Mouse (Mus musculus) intestine, postnatal 0 days (tissue): ENCODE measurements around the gene Retsat. TPM values are rescaled to one million over a fixed set of nuclear protein-coding genes. Genes with fewer than 3 reads are reported as not detected.
A peak's percentile ranks its signal among the peaks of the same experiment; 100 is the strongest.

Source experiments
- ATAC-seq: fragments of 200-750 bp; cut with Nextera tagmentation; 2 replicates; pipeline ENCODE4 v1.8.0; 2017; ENCODE audit warnings: mild to moderate bottlenecking, moderate TSS enrichment, moderate library complexity
- H3K27ac ChIP-seq: fragments of 300-500 bp; sonication (generic); 2 replicates; pipeline ENCODE4 v1.5.1; 2014; ENCODE audit warnings: mild to moderate bottlenecking, low read depth, low read length, moderate library complexity
- H3K27me3 ChIP-seq: fragments of 300-500 bp; sonication (generic); replicated peaks from 2 replicates; pipeline ENCODE4 v1.6.1; 2014; ENCODE audit warnings: low read length, mixed read lengths; ENCODE audit not compliant: control insufficient read depth, insufficient read depth
- H3K36me3 ChIP-seq: fragments of 300-500 bp; sonication (generic); 2 replicates; pipeline ENCODE4 v1.6.1; 2014; ENCODE audit warnings: mild to moderate bottlenecking, moderate library complexity; ENCODE audit not compliant: control insufficient read depth, insufficient read depth
- H3K4me1 ChIP-seq: fragments of 300-500 bp; sonication (generic); replicated peaks from 2 replicates; pipeline ENCODE4 v1.6.1; 2014; ENCODE audit warnings: antibody characterized with exemption, low read length, mixed read lengths; ENCODE audit not compliant: control insufficient read depth, insufficient read depth
- H3K4me2 ChIP-seq: fragments of 300-500 bp; sonication (generic); replicated peaks from 2 replicates; pipeline ENCODE4 v1.6.1; 2014; ENCODE audit warnings: low read depth, mild to moderate bottlenecking, moderate library complexity
- H3K4me3 ChIP-seq: fragments of 300-500 bp; sonication (generic); 2 replicates; pipeline ENCODE4 v1.5.1; 2014; ENCODE audit warnings: low read depth, low read length
- H3K9ac ChIP-seq: fragments of 300-500 bp; sonication (generic); 2 replicates; pipeline ENCODE4 v1.6.1; 2014; ENCODE audit warnings: mild to moderate bottlenecking, low read depth, low read length
- H3K9me3 ChIP-seq: fragments of 300-500 bp; sonication (generic); 2 replicates; pipeline ENCODE4 v1.6.1; 2016; ENCODE audit warnings: mixed run types; ENCODE audit not compliant: control insufficient read depth
- CTCF ChIP-seq: sonication (generic); IDR thresholded peaks from 2 replicates; pipeline ENCODE4 v1.5.1; 2016; ENCODE audit warnings: low read depth, mild to moderate bottlenecking, control low read depth, antibody characterized with exemption, moderate library complexity
- WGBS: fragments of 180-500 bp; shearing (Covaris S2); extraction: QIAGEN DNeasy Blood & Tissue Kit; methylation state at CpG from one replicate; pipeline ENCODE4 v1.1.7; 2014; 5-methylcytosine and 5-hydroxymethylcytosine counted together
- polyA plus RNA-seq: library from polyadenylated mRNA; unstranded; fragments of >200 nt; fragmentation: Nextera tagmentation; extraction: Ambion mirVana; gene quantifications from 2 replicates; pipeline ENCODE4 v1.2.1, GENCODE M21; 2015

The Retsat gene
- polyA plus RNA-seq, 1 experiment from 2014 or later: 24.6 TPM

DNA sequence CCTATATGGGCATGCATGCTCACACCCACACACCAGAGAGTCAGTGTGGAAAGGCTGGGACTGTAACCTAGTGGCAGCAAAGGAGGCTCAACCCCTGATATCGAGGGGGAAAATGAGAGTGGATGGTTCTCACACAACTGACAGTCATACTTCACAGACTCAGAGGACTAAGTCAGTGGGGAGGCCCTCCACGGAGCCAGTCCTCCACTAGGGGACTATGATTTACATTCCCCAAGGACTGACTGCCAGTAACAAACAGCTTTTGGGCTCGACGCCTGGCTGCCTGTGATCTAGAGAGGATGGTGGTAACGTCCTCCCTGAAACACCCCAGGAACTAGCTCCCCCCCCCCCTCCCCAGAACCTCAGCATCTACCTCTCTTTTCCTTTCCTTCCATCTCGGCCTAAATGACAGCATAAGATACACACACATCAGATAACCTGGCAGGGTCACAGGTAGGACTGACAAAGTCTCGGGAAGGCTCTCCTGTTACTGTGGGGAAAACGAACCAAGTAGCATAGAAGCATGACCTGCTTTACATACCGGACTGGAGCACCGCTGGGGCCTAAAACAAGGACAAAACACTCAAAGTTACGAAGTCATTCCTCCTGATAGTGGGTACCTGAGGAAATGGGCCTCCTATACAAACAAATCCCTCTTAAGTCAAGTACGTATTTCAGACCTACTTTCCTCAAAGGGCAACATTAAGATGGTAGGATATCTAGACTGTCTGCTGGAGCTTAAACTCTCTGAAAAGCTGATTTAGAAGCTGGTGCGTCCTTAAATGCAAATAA is 996 bp upstream of the Retsat start:
- no peaks in the 10 kb centered on the region for H3K27me3 ChIP-seq
- H3K4me2 ChIP-seq: peak overlapping the region; percentile 72
- peak overlapping the region; percentile 24; the same call in 1 of the 2 replicates for H3K27ac ChIP-seq
- 28% methylated on average over 13 of the region's 13 CpGs for WGBS
- peak; percentile 33 for TF ChIP-seq CTCF
- H3K36me3 ChIP-seq: peaks cover 4% of the 10 kb centered on the region; the same call in 1 of the 2 replicates
- peak overlapping the region; percentile 61 for H3K4me3 ChIP-seq
- peak overlapping the region; percentile 40 for H3K9ac ChIP-seq
- H3K4me1 ChIP-seq: peaks cover 3% of the 10 kb centered on the region; the same call in 1 of the 2 replicates
- ATAC-seq: no peak
- no peaks in the 10 kb centered on the region for H3K9me3 ChIP-seq

DNA sequence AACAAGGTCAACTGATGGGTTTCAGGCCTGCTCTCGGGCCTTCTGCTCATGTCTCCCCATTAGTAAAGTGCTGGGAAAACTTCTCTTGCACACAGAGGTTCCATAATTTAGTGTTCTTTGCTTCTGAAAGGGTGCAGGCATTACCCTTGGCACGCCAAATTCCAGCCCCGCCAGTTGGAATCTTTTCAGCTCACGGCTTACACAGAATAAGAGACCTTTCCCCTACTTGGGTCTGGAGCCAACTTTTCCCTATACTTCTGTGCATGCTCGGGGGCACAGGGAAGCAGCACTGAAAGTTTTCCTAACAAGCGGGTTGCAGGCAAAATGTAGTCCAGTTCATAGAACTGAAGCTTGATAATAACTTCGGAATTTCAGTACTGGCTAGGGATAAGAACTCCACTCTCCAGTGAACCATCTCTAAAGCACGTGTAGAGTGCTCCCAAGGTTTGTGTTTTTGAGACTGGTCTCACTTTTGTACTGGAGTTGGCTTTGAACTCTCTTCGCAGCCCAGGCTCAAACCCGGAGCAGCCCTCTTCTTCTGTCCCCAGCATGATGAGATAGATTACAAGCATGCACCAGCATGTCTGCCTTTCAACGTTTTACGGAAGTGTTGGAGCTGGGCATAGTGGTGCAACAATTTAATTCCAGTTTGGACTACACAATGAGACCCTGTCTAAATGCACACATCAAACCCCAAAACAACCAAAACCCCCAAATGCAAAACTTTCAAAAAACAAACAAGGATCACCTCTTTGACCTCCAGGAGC is 699 bp downstream of the Retsat start:
- peaks cover 3% of the 10 kb centered on the region; the same call in 1 of the 2 replicates for H3K4me1 ChIP-seq
- H3K9me3 ChIP-seq: no peaks in the 10 kb centered on the region
- peaks cover 11% of the 10 kb centered on the region; the same call in 1 of the 2 replicates for H3K36me3 ChIP-seq
- WGBS: 37% methylated on average over 12 of the region's 12 CpGs
- H3K27ac ChIP-seq: peak overlapping the region; percentile 62
- peak overlapping the region; percentile 72 for H3K4me2 ChIP-seq
- ATAC-seq: peak; percentile 11; the same call in 1 of the 2 replicates
- H3K9ac ChIP-seq: peak overlapping the region; percentile 51
- no peak for TF ChIP-seq CTCF
- H3K4me3 ChIP-seq: peak overlapping the region; percentile 61
- no peaks in the 10 kb centered on the region for H3K27me3 ChIP-seq

DNA sequence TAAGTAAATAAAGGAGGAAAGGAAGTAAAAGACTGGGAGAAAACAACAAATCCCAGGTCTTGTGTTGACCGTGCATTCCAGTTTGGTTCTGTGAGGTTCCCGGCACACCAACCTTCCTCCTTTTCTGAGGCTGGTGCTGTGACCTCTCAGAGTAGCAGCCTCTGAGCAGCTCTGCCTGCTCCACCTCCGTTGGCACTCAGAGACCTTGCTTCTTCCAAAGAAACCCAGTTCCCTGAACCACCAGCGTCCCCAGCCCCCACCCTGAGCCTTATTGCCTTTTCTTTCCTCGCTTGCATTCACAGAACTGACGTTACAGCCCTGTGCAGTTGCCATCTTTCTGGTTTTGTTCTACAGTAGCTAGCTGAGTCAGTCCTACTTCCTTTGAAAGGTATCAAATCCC is 1.9 kb downstream of the Retsat start:
- no peaks in the 10 kb centered on the region for H3K9me3 ChIP-seq
- peaks cover 3% of the 10 kb centered on the region; the same call in 1 of the 2 replicates for H3K4me1 ChIP-seq
- H3K9ac ChIP-seq: no peak overlapping the region
- no peaks in the 10 kb centered on the region for H3K27me3 ChIP-seq
- no peak for TF ChIP-seq CTCF
- ATAC-seq: no peak
- no peak overlapping the region for H3K4me2 ChIP-seq
- WGBS: 83% methylated on average over 6 of the region's 6 CpGs
- H3K4me3 ChIP-seq: no peak overlapping the region
- H3K36me3 ChIP-seq: peaks cover 14% of the 10 kb centered on the region
- no peak overlapping the region for H3K27ac ChIP-seq

DNA sequence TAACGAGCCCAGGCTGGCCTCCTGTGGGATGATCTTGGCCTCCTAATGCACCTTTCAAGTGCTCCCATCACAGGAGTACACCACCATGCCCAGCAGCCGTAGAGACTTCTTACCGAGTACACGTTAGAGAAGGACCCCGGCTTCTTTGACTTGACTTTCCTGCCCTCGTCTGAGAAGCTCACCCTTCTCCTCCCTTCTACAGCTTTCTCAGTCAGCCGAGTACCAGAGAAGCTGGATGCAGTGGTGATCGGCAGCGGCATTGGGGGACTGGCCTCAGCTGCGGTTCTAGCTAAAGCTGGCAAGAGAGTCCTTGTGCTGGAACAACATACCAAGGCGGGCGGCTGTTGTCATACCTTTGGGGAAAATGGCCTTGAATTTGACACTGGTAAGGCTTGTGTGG is 2.5 kb downstream of the Retsat start:
- 86% methylated on average over 12 of the region's 12 CpGs for WGBS
- H3K27ac ChIP-seq: no peak overlapping the region

DNA sequence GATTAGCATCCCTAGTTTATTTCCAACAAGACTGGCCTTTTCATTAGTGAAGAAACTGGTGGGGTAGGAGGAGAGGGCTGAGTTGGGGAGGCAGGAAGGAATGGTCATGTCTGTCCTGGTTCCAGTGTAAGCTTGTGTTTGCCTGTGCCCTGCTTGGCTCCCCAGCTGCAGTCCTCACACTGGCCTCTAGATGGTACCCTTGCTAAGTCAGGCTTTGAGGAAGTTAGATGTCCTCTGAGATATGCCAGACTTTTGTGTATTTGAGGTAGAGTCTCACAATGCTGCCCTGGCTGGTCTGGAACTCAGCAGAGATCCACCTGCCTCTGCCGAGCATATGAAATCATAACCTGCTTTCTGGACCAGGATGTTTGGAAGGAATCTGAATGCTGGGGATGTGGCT is 3.5 kb downstream of the Retsat start:
- peak; percentile 94 for TF ChIP-seq CTCF
- Histone ChIP-seq H3K27me3 (no peaks in the 10 kb centered on the region), H3K4me1 (peaks cover 3% of the 10 kb centered on the region; the same call in 1 of the 2 replicates), H3K4me3 (no peak overlapping the region), H3K9me3 (no peaks in the 10 kb centered on the region), H3K9ac (no peak overlapping the region), H3K4me2 (no peak overlapping the region), H3K27ac (no peak overlapping the region), H3K36me3 (peaks cover 29% of the 10 kb centered on the region)
- WGBS: 23% methylated on average over 1 of the region's 1 CpGs
- ATAC-seq: no peak; the same call in 1 of the 2 replicates

More for the DNA sequence above, 2.5 kb downstream of the Retsat start:
- Histone ChIP-seq H3K4me1 (peaks cover 3% of the 10 kb centered on the region; the same call in 1 of the 2 replicates), H3K36me3 (peaks cover 19% of the 10 kb centered on the region), H3K27me3 (no peaks in the 10 kb centered on the region), H3K9me3 (no peaks in the 10 kb centered on the region), H3K9ac (no peak overlapping the region), H3K4me2 (no peak overlapping the region), H3K4me3 (no peak overlapping the region)
- no peak for TF ChIP-seq CTCF
- ATAC-seq: no peak

DNA sequence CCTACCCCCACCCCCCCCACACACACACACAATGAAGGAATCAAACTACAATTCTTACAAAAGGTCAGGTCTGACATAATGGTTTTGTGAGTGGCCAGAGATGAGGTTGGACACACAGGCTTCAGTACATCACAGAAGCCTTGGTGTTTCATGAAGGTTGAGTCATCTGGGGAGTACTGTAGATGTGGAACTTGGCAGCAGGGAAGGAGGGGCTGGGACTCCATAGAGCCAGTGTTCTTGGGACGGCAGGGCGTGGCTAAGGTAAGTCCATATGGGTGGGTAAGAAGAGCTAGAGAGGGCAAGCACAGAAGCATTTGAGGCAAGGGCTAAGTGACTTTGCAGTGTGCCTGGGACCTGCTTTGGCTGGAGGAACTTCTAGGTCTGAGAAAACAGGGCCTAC is 5.8 kb downstream of the Retsat start:
- H3K4me3 ChIP-seq: no peak overlapping the region
- H3K9ac ChIP-seq: no peak overlapping the region
- no peak overlapping the region for H3K4me2 ChIP-seq
- H3K9me3 ChIP-seq: no peaks in the 10 kb centered on the region
- H3K27ac ChIP-seq: no peak overlapping the region
- no peak for TF ChIP-seq CTCF
- 74% methylated on average over 2 of the region's 2 CpGs for WGBS
- peak; percentile 25; the same call in 1 of the 2 replicates for ATAC-seq
- H3K36me3 ChIP-seq: peaks cover 44% of the 10 kb centered on the region
- no peaks in the 10 kb centered on the region; the same call in 1 of the 2 replicates for H3K4me1 ChIP-seq
- no peaks in the 10 kb centered on the region for H3K27me3 ChIP-seq
